Mouse (Mus musculus) lung, adult 2 months (tissue): ENCODE data around the gene Ptov1.

Source experiments
- CTCF ChIP-seq: fragments of 200-500 bp; IDR thresholded peaks from 2 replicates; pipeline ENCODE4 v1.5.1; 2011; ENCODE audit warnings: mild to moderate bottlenecking, low read length, control low read depth; ENCODE audit not compliant: insufficient read depth
- POLR2A ChIP-seq: fragments of 200-500 bp; IDR thresholded peaks from 2 replicates; pipeline ENCODE4 v1.6.1; 2011; ENCODE audit warnings: low read depth, mild to moderate bottlenecking, control low read depth, low read length, borderline replicate concordance; ENCODE audit errors: extremely low read depth

GRCm38 (mm10) chr7:44846804-44847203 lies 22.8 kb downstream of the Ptov1 start:
- TF ChIP-seq CTCF (no peak), POLR2A (no peak)
